Mouse (Mus musculus): ENCODE data around the gene Lbx2.
A peak's percentile ranks its signal among the peaks of the same experiment; 100 is the strongest.

The Lbx2 gene

GRCm38 (mm10) chr6:83070311-83071219 lies 15.6 kb upstream of the Lbx2 start:
- no peak for DNase-seq (ENCODE audit: low spot score in 2 of 2)

GRCm38 (mm10) chr6:83071220-83071619 lies 14.9 kb upstream of the Lbx2 start:
- DNase-seq (ENCODE audit: low spot score in 2 of 2): no peak

GRCm38 (mm10) chr6:83074979-83075378 lies 11.2 kb upstream of the Lbx2 start:
- no peak for DNase-seq (ENCODE audit: low spot score in 2 of 2)

GRCm38 (mm10) chr6:83077630-83078323 lies 8.4 kb upstream of the Lbx2 start, which contains the start of gene Pcgf1:
Pcgf1 (plus strand) TSS chr6:83077869.
- DNase-seq (ENCODE audit: low spot score in 2 of 2): no peak

- peak; percentile 96 to 99 for DNase-seq (ENCODE audit: low spot score in 2 of 2)
Observed at GRCm38 (mm10) chr6:83078324-83078858, 7.8 kb upstream of the Lbx2 start.

- DNase-seq (ENCODE audit: low spot score in 2 of 2): no peak
Observed at GRCm38 (mm10) chr6:83080210-83080609, 6.0 kb upstream of the Lbx2 start.

- no peak for DNase-seq (ENCODE audit: low spot score in 2 of 2)
Observed at GRCm38 (mm10) chr6:83083497-83083896, 2.7 kb upstream of the Lbx2 start.

GRCm38 (mm10) chr6:83084477-83084876 lies 1.7 kb upstream of the Lbx2 start:
- no peak for DNase-seq (ENCODE audit: low spot score in 2 of 2)

- DNase-seq (ENCODE audit: low spot score in 2 of 2): no peak
Observed at GRCm38 (mm10) chr6:83087205-83087925, 1.2 kb downstream of the Lbx2 start.

- no peak for DNase-seq (ENCODE audit: low spot score in 2 of 2)
Observed at GRCm38 (mm10) chr6:83087926-83088260, 1.7 kb downstream of the Lbx2 start.

- no peak for DNase-seq (ENCODE audit: low spot score in 2 of 2)
Observed at GRCm38 (mm10) chr6:83092416-83093127, 6.4 kb downstream of the Lbx2 start.

GRCm38 (mm10) chr6:83095968-83096367 lies 9.8 kb downstream of the Lbx2 start:
- DNase-seq (ENCODE audit: low spot score in 2 of 2): no peak

GRCm38 (mm10) chr6:83098411-83098810 lies 12.2 kb downstream of the Lbx2 start:
- no peak for DNase-seq (ENCODE audit: low spot score in 2 of 2)

GRCm38 (mm10) chr6:83101316-83101687 lies 15.1 kb downstream of the Lbx2 start, which contains the start of the genes Ccdc142 and Gm42688:
Ccdc142 (plus strand) TSS chr6:83101601.
Gm42688 (plus strand) TSS chr6:83101617.
- peak; percentile 83 to 87 for DNase-seq (ENCODE audit: low spot score in 2 of 2)

GRCm38 (mm10) chr6:83101688-83102556 lies 15.8 kb downstream of the Lbx2 start:
- peak; percentile 42 to 65 for DNase-seq (ENCODE audit: low spot score in 2 of 2)

- DNase-seq (ENCODE audit: low spot score in 2 of 2): peak in 1 of 2 experiments; percentile 42
Observed at GRCm38 (mm10) chr6:83103130-83103650, 17.0 kb downstream of the Lbx2 start.

- DNase-seq (ENCODE audit: low spot score in 2 of 2): peak in 1 of 2 experiments; percentile 54
Observed at GRCm38 (mm10) chr6:83104158-83104557, 18.0 kb downstream of the Lbx2 start.

GRCm38 (mm10) chr6:83107566-83108400 lies 21.6 kb downstream of the Lbx2 start:
- peak; percentile 55 to 63 for DNase-seq (ENCODE audit: low spot score in 2 of 2)

All from frontal cortex, postnatal 10 days (tissue).